Mouse (Mus musculus): ENCODE data around the gene Tssc4.

GRCm38 (mm10) chr7:143057667-143058220, 11.3 kb upstream of the Tssc4 start:
- TF ChIP-seq CTCF (IDR thresholded peaks at IDR 0.05) (no peak), POLR2A (IDR thresholded peaks at IDR 0.05; ENCODE audit: insufficient read depth, low read depth, low read length) (no peak), EP300 (IDR thresholded peaks at IDR 0.05; ENCODE audit: insufficient read depth, low read depth, low read length) (no peak)

All from heart, adult 2 months (tissue).